Comparison of ENCODE assay signal across 46 mouse cellular contexts in genomic region chr13:49760675-49761074, GRCm38 (mm10). TPM values are rescaled to one million over a fixed set of nuclear protein-coding genes. Genes with fewer than 3 reads are reported as not detected.
"Had no signal": no experiment of that assay in that cellular context is flagged by ENCODE, and none has a peak within 500 bp of the region (broad histone marks: within the 10 kb centered on the region; RNA-seq: fewer than 3 reads in every experiment).

No protein-coding gene starts in this region.

- H3K27ac ChIP-seq: limb, embryonic 10.5 days; limb, embryonic 12.5 days; limb, embryonic 13.5 days; limb, embryonic 15.5 days; liver, embryonic 12.5 days; liver, embryonic 13.5 days; liver, embryonic 14.5 days; liver, embryonic 15.5 days; lung, embryonic 15.5 days; macrophage; midbrain, embryonic 10.5 days; midbrain, embryonic 12.5 days; midbrain, embryonic 13.5 days; midbrain, embryonic 15.5 days; neural tube, embryonic 12.5 days had no signal

- H3K9me3 ChIP-seq: limb, embryonic 10.5 days; limb, embryonic 12.5 days; limb, embryonic 13.5 days; limb, embryonic 15.5 days; liver, embryonic 12.5 days; liver, embryonic 13.5 days; liver, embryonic 15.5 days; lung, embryonic 15.5 days; midbrain, embryonic 10.5 days; midbrain, embryonic 12.5 days; midbrain, embryonic 13.5 days; midbrain, embryonic 15.5 days; neural tube, embryonic 12.5 days had no signal

- H3K4me2 ChIP-seq: limb, embryonic 12.5 days; limb, embryonic 13.5 days; limb, embryonic 15.5 days; liver, embryonic 11.5 days; liver, embryonic 12.5 days; liver, embryonic 13.5 days; liver, embryonic 15.5 days; lung, embryonic 14.5 days; lung, embryonic 15.5 days; midbrain, embryonic 11.5 days; midbrain, embryonic 12.5 days; midbrain, embryonic 13.5 days; midbrain, embryonic 15.5 days; neural tube, embryonic 12.5 days had no signal

- H3K4me3 ChIP-seq: limb, embryonic 10.5 days; limb, embryonic 12.5 days; limb, embryonic 13.5 days; limb, embryonic 15.5 days; liver, embryonic 12.5 days; liver, embryonic 13.5 days; liver, embryonic 15.5 days; lung, embryonic 15.5 days; megakaryocyte, embryonic 14.5 days; midbrain, embryonic 10.5 days; midbrain, embryonic 12.5 days; midbrain, embryonic 13.5 days; midbrain, embryonic 15.5 days; myocyte; neural tube, embryonic 12.5 days had no signal

- H3K27me3 ChIP-seq: limb, embryonic 12.5 days; limb, embryonic 13.5 days; limb, embryonic 15.5 days; liver, embryonic 12.5 days; liver, embryonic 13.5 days; liver, embryonic 15.5 days; lung, embryonic 15.5 days; midbrain, embryonic 12.5 days; midbrain, embryonic 13.5 days; midbrain, embryonic 15.5 days; neural tube, embryonic 12.5 days had no signal

- H3K36me3 ChIP-seq: limb, embryonic 10.5 days; limb, embryonic 12.5 days; limb, embryonic 13.5 days; limb, embryonic 15.5 days; liver, embryonic 12.5 days; liver, embryonic 13.5 days; liver, embryonic 15.5 days; lung, embryonic 15.5 days; midbrain, embryonic 10.5 days; midbrain, embryonic 12.5 days; midbrain, embryonic 13.5 days; midbrain, embryonic 15.5 days; neural tube, embryonic 12.5 days had no signal

- H3K4me1 ChIP-seq: limb, embryonic 13.5 days; limb, embryonic 15.5 days; liver, embryonic 12.5 days; liver, embryonic 13.5 days; liver, embryonic 15.5 days; lung, embryonic 15.5 days; midbrain, embryonic 10.5 days; midbrain, embryonic 12.5 days; midbrain, embryonic 13.5 days; midbrain, embryonic 15.5 days; neural tube, embryonic 12.5 days had no signal

- ATAC-seq: liver, embryonic 12.5 days; liver, postnatal 0 days; lung, postnatal 0 days; midbrain, embryonic 13.5 days; midbrain, embryonic 15.5 days; midbrain, embryonic 16.5 days had no signal

- DNase-seq: left cerebral cortex, postnatal 4 days; liver; liver, embryonic 13.5 days; liver, postnatal 0 days; lung, adult 18-20 months; lung, adult 2 months; lung, embryonic 14.5 days; lung, postnatal 10 days; lung, postnatal 14 days; lung, postnatal 36 days; lung, postnatal 4 days; midbrain, embryonic 14.5 days had no signal

- H3K9ac ChIP-seq: limb, embryonic 12.5 days; limb, embryonic 13.5 days; limb, embryonic 15.5 days; liver, embryonic 12.5 days; liver, embryonic 13.5 days; liver, embryonic 14.5 days; liver, embryonic 15.5 days; liver, postnatal 0 days; lung, embryonic 14.5 days; lung, embryonic 15.5 days; midbrain, embryonic 12.5 days; midbrain, embryonic 13.5 days; midbrain, embryonic 15.5 days; neural tube, embryonic 12.5 days had no signal

RNA-seq across cellular contexts. Expression of gene Gm30302, which starts 38.1 kb away (rescaled TPM):
- total RNA-seq: left cerebral cortex, postnatal 10 days; left cerebral cortex, postnatal 14 days; left cerebral cortex, postnatal 25 days; left cerebral cortex, postnatal 36 days; left cerebral cortex, postnatal 4 days; liver, adult 2 months; megakaryocyte, adult 5-6 weeks; megakaryocyte-erythroid progenitor cell, adult 5-6 weeks; midbrain, postnatal 0 days; monocyte, adult 5-6 weeks had no signal
- polyA plus RNA-seq: limb, embryonic 10.5 days; limb, embryonic 11.5 days; limb, embryonic 12.5 days; limb, embryonic 13.5 days; limb, embryonic 14.5 days; limb, embryonic 15.5 days; liver, adult 2 months; liver, embryonic 12.5 days; liver, embryonic 13.5 days; liver, embryonic 14.5 days; liver, embryonic 15.5 days; liver, embryonic 16.5 days; liver, postnatal 0 days; lung, adult 2 months; lung, embryonic 14.5 days; lung, embryonic 15.5 days; lung, embryonic 16.5 days; lung, postnatal 0 days; macrophage; midbrain, embryonic 10.5 days; midbrain, embryonic 11.5 days; midbrain, embryonic 12.5 days; midbrain, embryonic 13.5 days; midbrain, embryonic 14.5 days; midbrain, embryonic 15.5 days; midbrain, embryonic 16.5 days; midbrain, postnatal 0 days; myocyte; neural tube, embryonic 11.5 days had no signal
